Mouse (Mus musculus) retina, postnatal 1 day (tissue): ENCODE measurements around the gene Catsperd.

ENCODE experiments used
- DNase-seq: peaks from one replicate; pipeline ENCODE4 v3.0.0-alpha.2; 2012

The Catsperd gene

DNA sequence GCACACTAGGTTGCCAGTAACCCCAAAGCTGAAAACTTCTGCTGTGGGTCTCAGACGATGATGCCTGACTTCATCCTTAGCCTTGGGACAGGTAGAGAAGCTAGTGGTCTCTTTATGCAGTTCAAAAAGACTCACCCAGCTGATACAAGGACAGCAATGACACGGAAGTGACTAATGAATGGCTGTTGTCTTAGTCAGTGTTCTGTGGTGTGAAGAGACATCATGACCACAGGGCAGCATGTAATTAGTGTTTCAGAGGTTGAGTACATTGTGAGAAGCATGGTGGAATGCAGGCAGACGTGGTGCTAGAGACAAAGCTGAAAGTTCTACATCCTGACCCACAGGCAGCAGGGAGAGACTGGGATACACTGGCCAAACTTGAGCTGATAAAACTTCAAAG, 39.6 kb downstream of the Catsperd start:
- DNase-seq, result no peak

GRCm38 (mm10) chr17:56668384-56669144, 40.6 kb downstream of the Catsperd start:
- DNase-seq, result peak; percentile 90

- no peak for DNase-seq
Measured at GRCm38 (mm10) chr17:56669766-56670165, 41.8 kb downstream of the Catsperd start.

- peak; percentile 100 for DNase-seq
Measured at GRCm38 (mm10) chr17:56672941-56673646, 45.2 kb downstream of the Catsperd start, which contains the start of gene Ranbp3. Ranbp3 (plus strand) TSS chr17:56673294.

GRCm38 (mm10) chr17:56673647-56674416, 45.9 kb downstream of the Catsperd start:
- no peak for DNase-seq

DNA sequence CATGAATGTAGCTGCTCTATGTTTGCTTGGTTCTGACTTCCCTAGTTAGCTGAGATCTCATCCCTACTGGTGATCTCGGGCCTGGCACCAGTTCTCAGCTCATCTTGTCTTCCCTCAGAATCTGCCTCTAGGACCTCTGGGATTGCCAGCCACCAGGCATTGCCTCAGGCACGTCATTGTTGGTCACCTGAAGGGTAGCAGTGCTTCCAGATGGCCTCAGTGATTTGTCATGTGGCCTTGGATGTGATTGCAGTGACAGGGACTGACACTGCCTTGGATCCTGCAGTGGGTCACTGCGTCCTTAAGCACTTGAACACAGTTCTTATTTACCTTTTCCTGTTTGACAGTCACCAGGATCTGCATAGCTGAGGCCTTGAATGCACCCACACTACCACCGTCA, 53.8 kb downstream of the Catsperd start:
- DNase-seq, result no peak

DNA sequence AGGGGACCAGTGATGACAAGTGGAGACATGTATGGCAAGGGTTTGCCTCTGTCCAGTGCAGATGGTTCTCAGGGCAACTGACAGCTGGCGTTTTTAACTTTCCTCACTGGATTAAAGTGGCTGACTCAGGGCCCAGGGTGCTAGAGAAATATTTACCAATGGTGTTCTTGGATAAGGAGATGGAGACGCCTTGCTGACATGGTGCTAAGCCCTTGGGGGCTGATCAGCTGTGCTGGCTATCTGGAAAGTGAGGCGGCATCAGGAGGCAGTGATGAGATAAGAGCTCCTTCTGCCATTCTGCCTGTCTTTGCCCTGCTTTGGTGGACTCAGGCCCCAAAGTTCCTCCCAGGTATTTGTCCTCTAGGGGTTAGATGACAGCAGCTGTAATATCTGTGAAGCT, 54.9 kb downstream of the Catsperd start:
- no peak for DNase-seq

GRCm38 (mm10) chr17:56683546-56684140, 55.7 kb downstream of the Catsperd start:
- no peak for DNase-seq

GRCm38 (mm10) chr17:56684649-56685048, 56.7 kb downstream of the Catsperd start:
- DNase-seq, result no peak

DNA sequence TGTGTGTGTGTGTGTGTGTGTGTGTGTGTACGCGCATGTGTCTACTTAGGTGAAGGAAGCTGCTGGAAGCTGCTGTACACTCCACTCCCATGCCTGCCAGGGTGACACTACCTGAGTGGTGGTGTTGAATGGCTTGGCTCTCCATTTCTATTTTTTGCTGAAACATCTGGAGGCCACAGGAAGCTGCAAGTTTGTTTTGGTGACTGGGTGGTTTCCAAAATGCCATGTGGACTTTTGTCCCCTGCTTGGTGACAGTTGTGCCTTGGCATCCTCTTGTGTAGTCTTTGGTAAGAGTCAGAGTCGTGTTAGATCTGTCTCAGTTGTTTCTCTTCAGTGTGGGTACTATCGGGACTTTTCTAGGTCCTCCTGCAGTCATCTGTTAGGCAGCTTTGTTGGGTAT, 58.9 kb downstream of the Catsperd start:
- no peak for DNase-seq

GRCm38 (mm10) chr17:56688045-56688444, 60.1 kb downstream of the Catsperd start:
- DNase-seq, result no peak

- DNase-seq, result no peak
Measured at GRCm38 (mm10) chr17:56688689-56689088, 60.7 kb downstream of the Catsperd start.

DNA sequence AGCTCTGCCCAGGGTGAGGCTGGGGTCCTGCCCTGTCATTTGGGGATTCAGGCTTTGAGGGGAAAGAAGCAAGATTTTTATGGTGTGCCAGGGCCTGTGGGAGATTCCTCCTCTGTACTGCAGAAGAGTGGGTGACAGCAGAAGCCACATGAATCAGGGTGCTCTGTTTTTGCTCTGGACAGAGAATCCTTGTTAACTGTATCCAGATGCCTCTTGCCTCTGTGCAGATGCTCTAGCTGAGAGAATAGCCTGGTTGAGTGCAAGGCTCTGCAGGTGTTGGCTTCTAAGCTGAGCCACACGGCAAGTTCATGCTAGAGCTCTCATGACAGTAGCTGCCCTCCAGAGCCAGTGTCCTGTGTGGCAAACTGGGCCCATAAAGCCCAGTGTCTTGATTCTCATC, 65.5 kb downstream of the Catsperd start:
- no peak for DNase-seq

- DNase-seq, result peak; percentile 65
Measured at GRCm38 (mm10) chr17:56693851-56694310, 65.9 kb downstream of the Catsperd start.

- DNase-seq, result no peak
Measured at GRCm38 (mm10) chr17:56700451-56700850, 72.5 kb downstream of the Catsperd start.

DNA sequence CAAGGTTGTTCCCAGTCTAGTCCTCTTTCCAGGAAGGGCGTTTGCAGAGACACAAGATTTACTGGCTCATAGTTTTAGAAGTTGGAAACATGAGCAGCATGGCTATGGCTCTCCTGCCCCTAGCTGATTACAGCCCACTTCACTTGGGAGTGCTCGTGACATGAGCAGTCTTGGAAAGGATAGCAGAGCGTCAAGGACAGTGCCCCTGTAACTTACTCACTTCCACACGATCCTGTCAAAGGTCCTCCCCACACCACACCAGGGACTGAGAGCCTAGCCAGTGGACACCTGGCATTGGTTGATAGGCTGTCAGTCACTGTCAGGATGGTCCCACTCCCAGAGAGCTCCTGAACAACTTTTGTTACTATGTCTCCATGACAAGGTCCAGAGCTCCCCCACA, 75.1 kb downstream of the Catsperd start:
- DNase-seq, result no peak

- DNase-seq, result no peak
Measured at GRCm38 (mm10) chr17:56706515-56706914, 78.6 kb downstream of the Catsperd start.

- no peak for DNase-seq
Measured at GRCm38 (mm10) chr17:56708692-56709091, 80.7 kb downstream of the Catsperd start.

- DNase-seq, result no peak
Measured at GRCm38 (mm10) chr17:56709708-56710107, 81.8 kb downstream of the Catsperd start.
